Mouse (Mus musculus) heart, postnatal 0 days (tissue): ENCODE results near the gene Ltb4r2. TPM values are rescaled to one million over a fixed set of nuclear protein-coding genes. Genes with fewer than 3 reads are reported as not detected.

Experiments used
- ATAC-seq: fragments of 200-750 bp; cut with Nextera tagmentation; 2 replicates; pipeline ENCODE4 v1.8.0; 2017; ENCODE audit warnings: low read depth, moderate number of reproducible peaks, moderate library complexity; ENCODE audit not compliant: insufficient read depth
- DNase-seq: peaks from one replicate; pipeline ENCODE4 v3.0.0-alpha.2; 2016; ENCODE audit warnings: low spot score
- H3K27ac ChIP-seq: fragments of 300-500 bp; sonication (generic); 2 replicates; pipeline ENCODE4 v1.5.1; 2014; ENCODE audit warnings: low read depth, mild to moderate bottlenecking
- H3K27me3 ChIP-seq: fragments of 300-500 bp; sonication (generic); 2 replicates; pipeline ENCODE4 v1.6.1; 2014; ENCODE audit warnings: low read length, mixed read lengths; ENCODE audit not compliant: control insufficient read depth, insufficient read depth
- H3K36me3 ChIP-seq: fragments of 300-500 bp; sonication (generic); replicated peaks from 2 replicates; pipeline ENCODE4 v1.6.1; 2014; ENCODE audit warnings: low read length, mixed read lengths; ENCODE audit not compliant: control insufficient read depth, insufficient read depth
- H3K4me1 ChIP-seq: fragments of 300-500 bp; sonication (generic); 2 replicates; pipeline ENCODE4 v1.6.1; 2014; ENCODE audit warnings: antibody characterized with exemption; ENCODE audit not compliant: control insufficient read depth, insufficient read depth
- H3K4me2 ChIP-seq: fragments of 300-500 bp; sonication (generic); 2 replicates; pipeline ENCODE4 v1.6.1; 2014; ENCODE audit warnings: low read depth, mild to moderate bottlenecking, low read length, moderate library complexity
- H3K4me3 ChIP-seq: fragments of 300-500 bp; sonication (generic); 2 replicates; pipeline ENCODE4 v1.5.1; 2014; ENCODE audit warnings: low read depth, low read length
- H3K9ac ChIP-seq: fragments of 300-500 bp; sonication (generic); replicated peaks from 2 replicates; pipeline ENCODE4 v1.6.1; 2014; ENCODE audit warnings: low read depth, low read length, mixed read lengths
- H3K9me3 ChIP-seq: fragments of 300-500 bp; sonication (generic); replicated peaks from 2 replicates; pipeline ENCODE4 v1.6.1; 2016; ENCODE audit warnings: low read length; ENCODE audit not compliant: control insufficient read depth
- CTCF ChIP-seq: IDR thresholded peaks from 2 replicates; pipeline ENCODE4 v1.5.1; 2016; ENCODE audit warnings: antibody characterized with exemption, control low read depth, low read depth
- EP300 ChIP-seq: IDR thresholded peaks from 2 replicates; pipeline ENCODE4 v1.6.1; 2016; ENCODE audit warnings: antibody characterized with exemption, low read depth
- WGBS: fragments of 180-500 bp; shearing (Covaris S2); extraction: QIAGEN DNeasy Blood & Tissue Kit; methylation state at CpG from one replicate; pipeline ENCODE4 v1.1.7; 2014; 5-methylcytosine and 5-hydroxymethylcytosine counted together
- polyA plus RNA-seq: library from polyadenylated mRNA; unstranded; fragments of >200 nt; fragmentation: Nextera tagmentation; extraction: Ambion mirVana; gene quantifications from 2 replicates; pipeline ENCODE4 v1.2.1, GENCODE M21; 2015
- total RNA-seq: library from RNA; depleted of rRNA; stranded (reverse); fragments of >200 nt; gene quantifications from 2 replicates; pipeline ENCODE4 v1.2.3, GENCODE M21; 2014; ENCODE audit warnings: low replicate concordance

Gene Ltb4r2
- total and polyA plus RNA-seq, 2 experiments from 2014 or later, result 0.22 TPM; not detected in 1

DNA sequence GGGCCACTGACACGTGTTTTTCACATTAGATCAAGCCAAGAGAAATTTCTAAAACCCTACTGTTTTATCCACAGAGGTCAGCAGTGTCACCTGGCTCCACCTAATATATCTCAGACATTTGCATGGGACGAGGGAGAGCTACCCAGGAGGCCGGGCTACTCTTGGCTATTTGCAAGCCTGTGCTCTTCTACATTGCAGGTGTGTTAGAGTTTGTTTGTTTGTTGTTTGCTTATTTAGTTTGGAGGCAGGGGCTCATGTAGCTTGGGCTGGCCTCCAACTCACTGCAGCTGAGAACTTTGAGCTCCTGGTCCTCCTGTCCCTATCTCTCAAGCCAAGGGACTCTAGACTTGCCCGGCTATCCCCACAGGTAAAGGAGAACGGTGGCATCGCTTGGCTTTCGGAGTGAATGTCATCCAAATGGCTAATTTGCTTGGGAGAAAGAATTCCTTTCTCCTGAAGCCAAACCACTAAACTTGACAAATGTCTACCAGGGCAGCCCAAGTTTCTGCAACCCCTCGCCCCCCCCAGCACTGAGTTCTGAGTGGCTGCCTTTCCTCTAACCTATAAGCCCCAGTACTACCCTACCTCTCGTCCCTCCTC is 21.2 kb downstream of the Ltb4r2 start:
- ATAC-seq (no peak), DNase-seq (no peak)
- 32% methylated on average over 9 of the region's 9 CpGs for WGBS
- Histone ChIP-seq H3K36me3 (peaks cover 4% of the 10 kb centered on the region; the same call in 1 of the 2 replicates), H3K9ac (peak overlapping the region; percentile 47; the same call in 1 of the 2 replicates), H3K27me3 (peaks cover 35% of the 10 kb centered on the region), H3K4me1 (no peaks in the 10 kb centered on the region; the same call in 1 of the 2 replicates), H3K27ac (peak overlapping the region; percentile 69), H3K4me2 (peak overlapping the region; percentile 61), H3K4me3 (peak overlapping the region; percentile 47), H3K9me3 (no peaks in the 10 kb centered on the region)
- TF ChIP-seq CTCF (no peak), EP300 (no peak)

DNA sequence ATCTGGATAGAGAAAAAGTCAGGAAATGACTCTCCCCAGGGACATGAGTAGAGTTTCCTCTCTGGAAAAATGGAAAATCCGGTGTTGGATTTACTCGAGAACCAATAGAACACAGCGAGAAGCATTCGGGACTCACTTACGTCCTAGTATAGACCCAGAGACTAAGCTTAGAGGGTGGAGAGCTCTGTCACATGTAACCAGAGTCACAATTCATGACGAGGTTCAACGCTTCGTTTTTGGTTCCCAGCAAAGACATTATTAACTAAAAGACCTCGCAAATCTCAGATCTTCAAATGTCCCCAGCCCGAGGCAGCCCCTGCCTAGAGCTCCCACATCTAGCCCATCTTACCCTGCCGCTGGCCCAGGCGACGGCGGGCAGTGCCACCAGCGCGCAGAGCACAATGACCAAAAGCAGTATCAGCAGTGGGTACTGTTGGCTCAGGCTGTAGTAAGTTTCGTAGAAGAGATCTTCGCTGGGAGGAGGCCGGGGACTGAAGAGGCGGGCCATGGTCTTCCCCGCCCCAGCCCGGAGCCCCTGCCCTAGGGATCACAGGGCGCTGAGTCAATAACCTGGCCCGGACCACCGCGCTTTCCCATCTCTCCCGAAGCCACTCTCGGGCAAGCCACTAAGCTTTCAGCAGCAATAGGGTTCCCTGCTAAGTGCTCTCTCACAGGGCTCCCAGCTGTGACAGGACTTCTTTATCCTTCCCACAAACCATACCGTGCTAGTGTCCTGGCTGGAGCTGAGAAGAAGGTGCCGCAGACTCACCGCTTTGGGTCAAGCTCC is 22.1 kb downstream of the Ltb4r2 start:
- Histone ChIP-seq H3K4me2 (peak overlapping the region; percentile 61), H3K27ac (peak overlapping the region; percentile 69), H3K36me3 (peaks cover 2% of the 10 kb centered on the region; the same call in 1 of the 2 replicates), H3K4me1 (peaks cover 4% of the 10 kb centered on the region), H3K27me3 (peaks cover 44% of the 10 kb centered on the region), H3K4me3 (peak overlapping the region; percentile 47), H3K9me3 (no peaks in the 10 kb centered on the region), H3K9ac (peak overlapping the region; percentile 27; the same call in 1 of the 2 replicates)
- TF ChIP-seq CTCF, result no peak
- no peak for TF ChIP-seq EP300
- DNase-seq, result peak; percentile 89
- ATAC-seq, result peak; percentile 61
- WGBS, result 2% methylated on average over 31 of the region's 31 CpGs

DNA sequence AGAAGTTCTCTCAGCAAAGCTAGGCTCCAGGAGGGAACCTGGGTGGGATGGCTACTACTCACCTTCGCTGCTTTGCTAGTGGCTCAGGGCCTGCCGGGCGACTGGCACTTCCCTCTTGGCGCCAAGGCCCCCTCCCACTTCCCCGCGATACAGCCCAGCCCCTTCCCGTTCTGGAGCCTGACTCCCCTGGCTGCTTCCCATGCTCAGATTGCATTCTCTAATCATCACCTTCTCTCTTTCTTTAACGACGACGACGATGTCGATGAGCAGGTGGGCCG is 22.7 kb downstream of the Ltb4r2 start, which contains the start of gene Adcy4:
Adcy4 (minus strand) TSS at position 138 of the 278 bp plus-strand sequence.
- peak within 1 kb of the TSS; percentile 61 for H3K4me2 ChIP-seq
- WGBS, result 5% methylated on average over 13 of the region's 13 CpGs
- H3K27ac ChIP-seq, result peak within 1 kb of the TSS; percentile 69
- peak within 1 kb of the TSS; percentile 47 for H3K4me3 ChIP-seq
- H3K4me1 ChIP-seq, result peaks cover 10% of the 10 kb centered on the region
- H3K9me3 ChIP-seq, result no peaks in the 10 kb centered on the region
- no peaks in the 10 kb centered on the region; the same call in 1 of the 2 replicates for H3K36me3 ChIP-seq
- DNase-seq (no peak), ATAC-seq (no peak)
- TF ChIP-seq CTCF, result no peak
- no peak for TF ChIP-seq EP300
- peaks cover 49% of the 10 kb centered on the region for H3K27me3 ChIP-seq
- peak within 1 kb of the TSS; percentile 47; the same call in 1 of the 2 replicates for H3K9ac ChIP-seq

DNA sequence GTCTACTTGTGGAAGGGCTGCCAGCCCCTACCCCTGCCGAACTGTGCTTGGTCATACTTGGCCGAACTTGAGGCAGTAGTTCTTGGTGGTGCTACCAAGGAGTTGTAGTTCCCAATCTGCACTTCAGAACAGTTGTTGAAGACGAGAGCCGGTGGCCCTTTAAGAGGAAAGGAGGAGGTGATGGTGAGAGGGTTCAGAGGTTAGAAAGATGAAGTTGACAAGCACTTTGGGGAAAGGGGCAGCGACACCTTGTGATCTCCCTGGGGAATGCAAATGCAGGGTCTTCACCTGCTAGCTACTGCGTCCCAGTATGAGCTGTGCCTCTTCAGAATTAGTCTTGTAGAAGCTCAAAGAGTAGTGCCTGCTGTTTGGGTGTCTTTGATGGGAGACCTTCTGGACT is 24.0 kb downstream of the Ltb4r2 start:
- Histone ChIP-seq H3K27ac (no peak overlapping the region), H3K9me3 (no peaks in the 10 kb centered on the region), H3K36me3 (no peaks in the 10 kb centered on the region), H3K9ac (no peak overlapping the region), H3K27me3 (peaks cover 51% of the 10 kb centered on the region), H3K4me1 (peaks cover 11% of the 10 kb centered on the region), H3K4me2 (no peak overlapping the region), H3K4me3 (no peak overlapping the region)
- WGBS, result 33% methylated on average over 6 of the region's 6 CpGs
- TF ChIP-seq EP300 (no peak), CTCF (no peak)
- no peak for DNase-seq
- ATAC-seq, result no peak

DNA sequence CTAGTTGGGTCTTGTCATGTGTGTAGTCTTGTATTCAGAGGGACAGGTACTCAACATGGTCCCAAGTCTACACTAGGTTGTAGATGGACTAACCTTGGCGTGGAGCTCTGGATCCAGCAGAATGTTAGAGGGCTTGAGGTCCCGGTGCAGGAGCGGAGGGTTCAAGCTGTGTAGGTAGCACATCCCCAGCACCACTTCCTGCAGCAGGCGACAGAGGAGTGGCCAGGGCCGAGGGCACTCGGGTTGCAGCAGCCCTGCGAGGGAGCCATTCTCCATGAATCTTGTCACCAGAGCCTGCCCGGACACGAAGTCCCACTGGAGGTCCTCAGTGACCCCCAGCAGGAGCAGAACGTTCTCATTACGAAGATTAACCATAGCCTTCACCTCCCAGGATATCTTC is 26.5 kb downstream of the Ltb4r2 start:
- no peaks in the 10 kb centered on the region for H3K36me3 ChIP-seq
- H3K27me3 ChIP-seq, result peaks cover 41% of the 10 kb centered on the region
- peaks cover 11% of the 10 kb centered on the region; the same call in 1 of the 2 replicates for H3K4me1 ChIP-seq
- ATAC-seq (no peak), DNase-seq (no peak)
- 37% methylated on average over 11 of the region's 11 CpGs for WGBS
- peak overlapping the region; percentile 77 for H3K4me2 ChIP-seq
- peak overlapping the region; percentile 53 for H3K4me3 ChIP-seq
- no peak overlapping the region for H3K27ac ChIP-seq
- H3K9me3 ChIP-seq, result no peaks in the 10 kb centered on the region
- TF ChIP-seq CTCF, result no peak
- no peak for TF ChIP-seq EP300
- H3K9ac ChIP-seq, result no peak overlapping the region
